Mouse (Mus musculus) spleen, adult 2 months (tissue): ENCODE measurements around the gene Ctsc.

Source experiments
- CTCF ChIP-seq: fragments of 200-500 bp; IDR thresholded peaks from 2 replicates; pipeline ENCODE4 v1.5.1; 2011; ENCODE audit warnings: mild to moderate bottlenecking, inconsistent platforms; ENCODE audit not compliant: insufficient read depth, insufficient read length, insufficient replicate concordance; ENCODE audit errors: extremely low read depth
- POLR2A ChIP-seq: fragments of 200-500 bp; IDR thresholded peaks from 2 replicates; pipeline ENCODE4 v1.6.1; 2011; ENCODE audit warnings: low read depth, low read length, inconsistent platforms

- TF ChIP-seq CTCF (no peak), POLR2A (no peak)
Observed at GRCm38 (mm10) chr7:88269913-88270312, 8.0 kb upstream of the Ctsc start.
